In genomic region chr8:93048510-93049416, GRCm38 (mm10) we compare ENCODE assay signal across 16 mouse cellular contexts. TPM values are rescaled to one million over a fixed set of nuclear protein-coding genes. Genes with fewer than 3 reads are reported as not detected.
DNase-seq lines count a peak whose midpoint lies in the region; ATAC-seq and TF ChIP-seq lines count a peak whose summit lies in the region.
"Had no signal": no experiment of that assay in that cellular context is flagged by ENCODE, and none has a peak within 500 bp of the region (broad histone marks: within the 10 kb centered on the region; RNA-seq: fewer than 3 reads in every experiment).

No protein-coding gene starts in this region.

- no peaks in the 10 kb centered on the region for H3K36me3 ChIP-seq in heart, embryonic 11.5 days (ENCODE audit: control insufficient read depth, insufficient read depth, low read length)
- no peaks in the 10 kb centered on the region for H3K36me3 ChIP-seq in liver, adult 2 months (ENCODE audit: control insufficient read depth, insufficient read depth, low read length)
- H3K36me3 ChIP-seq: limb, embryonic 13.5 days had no signal

- H3K27ac ChIP-seq in heart, embryonic 11.5 days (ENCODE audit: low read depth, low read length): no peak overlapping the region
- no peak overlapping the region for H3K27ac ChIP-seq in liver, adult 2 months (replicated peaks; ENCODE audit: insufficient read depth, low read depth, low read length)
- H3K27ac ChIP-seq: hindbrain, embryonic 14.5 days; limb, embryonic 13.5 days had no signal

- no peak overlapping the region for H3K4me2 ChIP-seq in heart, embryonic 11.5 days
- H3K4me2 ChIP-seq: hindbrain, embryonic 14.5 days; limb, embryonic 13.5 days had no signal

- no peaks in the 10 kb centered on the region for H3K79me2 ChIP-seq in liver, adult 2 months (ENCODE audit: control insufficient read depth, insufficient read depth, low read length)

- DNase-seq in heart, adult 8-10 months (ENCODE audit: low spot score): peak; percentile 28
- peak; percentile 49 for DNase-seq in liver, adult 2 months (ENCODE audit: extremely low read depth, low read depth, low spot score)
- DNase-seq in liver (no peak), adipocyte (ENCODE audit: low spot score) (peak; percentile 53)
- peak; percentile 38 to 59 for DNase-seq in left cerebral cortex, postnatal 14 days (ENCODE audit: low spot score in 2 of 2)
- no peak for DNase-seq in thymus, postnatal 14 days
- DNase-seq: cerebellum, postnatal 36 days; gastrocnemius, postnatal 25 days had no signal

- 70% methylated on average over 4 of the region's 4 CpGs for WGBS in heart, embryonic 11.5 days (ENCODE audit: insufficient replicate concordance)
- WGBS in liver, adult 2 months: 58% methylated on average over 4 of the region's 4 CpGs

- no peak for TF ChIP-seq CTCF in liver, adult 2 months (IDR thresholded peaks at IDR 0.05; ENCODE audit: low read depth, low read length)

- H3K4me3 ChIP-seq in heart, embryonic 11.5 days (ENCODE audit: low read depth, low read length): no peak overlapping the region
- no peak overlapping the region for H3K4me3 ChIP-seq in liver, adult 2 months (ENCODE audit: insufficient read depth, low read depth, low read length)
- H3K4me3 ChIP-seq: limb, embryonic 13.5 days had no signal

- no peak for TF ChIP-seq POLR2A in liver, adult 2 months (IDR thresholded peaks at IDR 0.05; ENCODE audit: extremely low read depth, insufficient read depth, low read length)

- H3K9ac ChIP-seq in heart, embryonic 11.5 days (ENCODE audit: low read depth, low read length): no peak overlapping the region
- no peak overlapping the region for H3K9ac ChIP-seq in liver, adult 2 months (ENCODE audit: low read depth, low read length)
- H3K9ac ChIP-seq: hindbrain, embryonic 14.5 days; limb, embryonic 13.5 days had no signal

- intact Hi-C loops in left cerebral cortex, postnatal 14 days (cut with DNase I): no loop called here

- H3K27me3 ChIP-seq in heart, embryonic 11.5 days (ENCODE audit: control insufficient read depth, insufficient read depth, low read length): no peaks in the 10 kb centered on the region
- no peaks in the 10 kb centered on the region for H3K27me3 ChIP-seq in liver, adult 2 months (ENCODE audit: control insufficient read depth, insufficient read depth, low read length)
- H3K27me3 ChIP-seq: limb, embryonic 13.5 days had no signal

- H3K4me1 ChIP-seq in heart, embryonic 11.5 days (ENCODE audit: control insufficient read depth, insufficient read depth, low read length): no peaks in the 10 kb centered on the region
- H3K4me1 ChIP-seq in liver, adult 2 months (ENCODE audit: control insufficient read depth, insufficient read depth, low read length): no peaks in the 10 kb centered on the region
- H3K4me1 ChIP-seq: limb, embryonic 13.5 days had no signal

- ATAC-seq in heart, embryonic 11.5 days (replicated peaks; ENCODE audit: insufficient number of reproducible peaks, low FRiP score, low TSS enrichment): no peak

- H3K9me3 ChIP-seq in heart, embryonic 11.5 days (replicated peaks; ENCODE audit: control insufficient read depth, low read length): no peaks in the 10 kb centered on the region
- H3K9me3 ChIP-seq: limb, embryonic 13.5 days had no signal

RNA-seq across cellular contexts. Expression of gene Ces1a, which starts 0.8 kb away (rescaled TPM):
- total RNA-seq in heart, adult 8-10 months (2022): not detected
- polyA plus RNA-seq in heart, embryonic 11.5 days (2014; fragmentation: Nextera tagmentation; extraction: Ambion mirVana): not detected in 2 replicates
- total RNA-seq in liver, adult 2 months (2014; rRNA removed): 0.28 TPM in 1 of 2 replicates, not detected in the other
- polyA plus RNA-seq in liver, adult 2 months (2012; rRNA removed): 0.09 and 0.20 TPM in 2 replicates
- total RNA-seq in left cerebral cortex, postnatal 14 days (2021): under 1 TPM in 1 of 2 experiments, not detected in 1; 0.17 TPM
- total RNA-seq: gastrocnemius, postnatal 25 days had no signal
- polyA plus RNA-seq: brain, embryonic 14.5 days; hindbrain, embryonic 14.5 days; large intestine, adult 2 months; neural tube, embryonic 11.5 days; stomach, embryonic 14.5 days; urinary bladder, adult 2 months had no signal

RNA-seq across cellular contexts. Expression of gene Ces1b, which starts 31.1 kb away (rescaled TPM):
- not detected for total RNA-seq in heart, adult 8-10 months (2022)
- polyA plus RNA-seq in heart, embryonic 11.5 days (2014; fragmentation: Nextera tagmentation; extraction: Ambion mirVana): not detected in 2 replicates
- 51.9 and 54.4 TPM in 2 replicates for total RNA-seq in liver, adult 2 months (2014; rRNA removed)
- 62.2 and 86.9 TPM in 2 replicates for polyA plus RNA-seq in liver, adult 2 months (2012; rRNA removed)
- not detected for total RNA-seq in left cerebral cortex, postnatal 14 days (2021)
- total RNA-seq: gastrocnemius, postnatal 25 days had no signal
- polyA plus RNA-seq: brain, embryonic 14.5 days; hindbrain, embryonic 14.5 days; limb, embryonic 13.5 days; neural tube, embryonic 11.5 days; stomach, embryonic 14.5 days; urinary bladder, adult 2 months had no signal

Comparison
In these comparisons a context has a peak if more than half of its experiments do, and no peak if none do; other contexts are left out.
1. DNase-seq: peak in heart, adult 8-10 months (single experiment), liver, adult 2 months (single experiment), adipocyte (single experiment) and left cerebral cortex, postnatal 14 days (2 of 2); none in liver (single experiment) and thymus, postnatal 14 days (single experiment).
2. RNA of gene Ces1b, which starts 31.1 kb away (total RNA-seq): 51.9 to 54.4 TPM in liver, adult 2 months; not detected in heart, adult 8-10 months and not detected in left cerebral cortex, postnatal 14 days; every median in the first group is over 10 times any median in the second.